Mouse (Mus musculus) large intestine, adult 2 months (tissue): Measurements from ENCODE around the gene Chrm4. TPM values are rescaled to one million over a fixed set of nuclear protein-coding genes. Genes with fewer than 3 reads are reported as not detected.

ENCODE experiments used
- polyA plus RNA-seq: library from polyadenylated mRNA; depleted of rRNA; stranded (reverse); fragments of >200 nt; gene quantifications from 2 replicates; pipeline ENCODE4 v1.2.3, GENCODE M21; 2012; rRNA removed

Chrm4 gene
- polyA plus RNA-seq, 1 experiment: 4.8 TPM

Other genes starting within 250 kb of the Chrm4 start
- 26.3 and 29.6 TPM in 2 replicates for gene Atg13, start 216.7 kb upstream of the Chrm4 start, polyA plus RNA-seq
- gene Harbi1, start 216.4 kb upstream of the Chrm4 start, polyA plus RNA-seq: 3.3 and 3.4 TPM in 2 replicates
- gene Ambra1, start 197.1 kb upstream of the Chrm4 start, polyA plus RNA-seq: 15.8 and 20.1 TPM in 2 replicates
- gene Mdk, start 5.0 kb downstream of the Chrm4 start, polyA plus RNA-seq: 5.8 and 7.8 TPM in 2 replicates
- gene Gm9821, start 18.5 kb downstream of the Chrm4 start, polyA plus RNA-seq: not detected in 2 replicates
- 204 and 245 TPM in 2 replicates for gene Dgkz, start 48.6 kb downstream of the Chrm4 start, polyA plus RNA-seq
- 15.6 and 19.3 TPM in 2 replicates for gene Creb3l1, start 97.3 kb downstream of the Chrm4 start, polyA plus RNA-seq
- gene Phf21a, start 165.9 kb downstream of the Chrm4 start, polyA plus RNA-seq: 10.9 and 17.5 TPM in 2 replicates